Mouse (Mus musculus) kidney, embryonic 16.5 days (tissue): Measurements from ENCODE around the gene Mucl2. TPM values are rescaled to one million over a fixed set of nuclear protein-coding genes. Genes with fewer than 3 reads are reported as not detected.
"Not testable (repeated sequence)": the region's sequence is repeated elsewhere in the genome, so short reads cannot be mapped to it uniquely, and the experiment has no call there.

Experiments used
- ATAC-seq: fragments of 200-750 bp; cut with Nextera tagmentation; 2 replicates; pipeline ENCODE4 v1.8.0; 2017; ENCODE audit warnings: moderate TSS enrichment; ENCODE audit not compliant: low FRiP score, low TSS enrichment
- H3K27ac ChIP-seq: fragments of 300-500 bp; sonication (generic); 2 replicates; pipeline ENCODE4 v1.5.1; 2014; ENCODE audit warnings: low read length
- H3K27me3 ChIP-seq: fragments of 300-500 bp; sonication (generic); 2 replicates; pipeline ENCODE4 v1.6.1; 2014; ENCODE audit warnings: low read length, control low read depth, mixed read lengths; ENCODE audit not compliant: insufficient read depth
- H3K36me3 ChIP-seq: fragments of 300-500 bp; sonication (generic); 2 replicates; pipeline ENCODE4 v1.6.1; 2014; ENCODE audit warnings: low read length, control low read depth, mixed read lengths; ENCODE audit not compliant: insufficient read depth
- H3K4me1 ChIP-seq: fragments of 300-500 bp; sonication (generic); 2 replicates; pipeline ENCODE4 v1.6.1; 2014; ENCODE audit warnings: low read length, control low read depth, mixed read lengths; ENCODE audit not compliant: insufficient read depth
- H3K4me2 ChIP-seq: fragments of 300-500 bp; sonication (generic); replicated peaks from 2 replicates; pipeline ENCODE4 v1.6.1; 2014; ENCODE audit warnings: low read depth, low read length
- H3K4me3 ChIP-seq: fragments of 300-500 bp; sonication (generic); 2 replicates; pipeline ENCODE4 v1.5.1; 2014; ENCODE audit warnings: mild to moderate bottlenecking, low read length
- H3K9ac ChIP-seq: fragments of 300-500 bp; sonication (generic); replicated peaks from 2 replicates; pipeline ENCODE4 v1.6.1; 2014; ENCODE audit warnings: low read length
- H3K9me3 ChIP-seq: fragments of 300-500 bp; sonication (generic); 2 replicates; pipeline ENCODE4 v1.6.1; 2016; ENCODE audit warnings: low read length, control low read depth
- WGBS: fragments of 180-500 bp; shearing (Covaris S2); extraction: QIAGEN DNeasy Blood & Tissue Kit; methylation state at CpG from one replicate; pipeline ENCODE4 v1.1.7; 2014; 5-methylcytosine and 5-hydroxymethylcytosine counted together
- microRNA-seq: library from miRNA; unstranded; fragments of <30 nt; microRNA quantifications from one replicate; pipeline ENCODE4, GENCODE M21; 2016
- polyA plus RNA-seq: library from polyadenylated mRNA; unstranded; fragments of >200 nt; fragmentation: Nextera tagmentation; extraction: Ambion mirVana; gene quantifications from 2 replicates; pipeline ENCODE4 v1.2.1, GENCODE M21; 2015

Gene Mucl2
- polyA plus RNA-seq = not detected in 2 replicates

GRCm38 (mm10) chr15:103899212-103899611 is at the start of gene Mucl2:
Gene Mucl2, minus strand, starts transcription at chr15:103899312.
- no peak within 1 kb of the TSS for H3K9ac ChIP-seq
- H3K9me3 ChIP-seq = no peaks in the 10 kb centered on the region
- whole genome bisulfite sequencing = 87% methylated on average over 1 of the region's 1 CpGs
- H3K4me3 ChIP-seq = no peak within 1 kb of the TSS
- no peaks in the 10 kb centered on the region for H3K36me3 ChIP-seq
- ATAC-seq = no peak
- no peak within 1 kb of the TSS for H3K4me2 ChIP-seq
- H3K27ac ChIP-seq = no peak within 1 kb of the TSS
- no peaks in the 10 kb centered on the region for H3K27me3 ChIP-seq
- H3K4me1 ChIP-seq = no peaks in the 10 kb centered on the region

GRCm38 (mm10) chr15:103913061-103913460 is 13.9 kb upstream of the Mucl2 start:
- ATAC-seq = not testable (repeated sequence)

More at GRCm38 (mm10) chr15:103913061-103913460, 13.9 kb upstream of the Mucl2 start:
- not testable (repeated sequence) for H3K4me2 ChIP-seq, H3K4me1 ChIP-seq, H3K36me3 ChIP-seq, H3K27ac ChIP-seq, H3K27me3 ChIP-seq, H3K9me3 ChIP-seq, H3K4me3 ChIP-seq, H3K9ac ChIP-seq
- 37% methylated on average over 1 of the region's 1 CpGs for WGBS

Small RNA genes lying within 50 kb of the gene (microRNA-seq; reads per million reads assigned to microRNA genes)
- not detected for gene Gm22852

Other genes with a start within 250 kb of the Mucl2 start
- not detected in 2 replicates for gene Mucl1, start 143.8 kb downstream of the Mucl2 start, polyA plus RNA-seq